Mouse (Mus musculus): ENCODE data around the gene Gm15140.
"Not testable (repeated sequence)": the region's sequence is repeated elsewhere in the genome, so short reads cannot be mapped to it uniquely, and the experiment has no call there.

The Gm15140 gene

DNA sequence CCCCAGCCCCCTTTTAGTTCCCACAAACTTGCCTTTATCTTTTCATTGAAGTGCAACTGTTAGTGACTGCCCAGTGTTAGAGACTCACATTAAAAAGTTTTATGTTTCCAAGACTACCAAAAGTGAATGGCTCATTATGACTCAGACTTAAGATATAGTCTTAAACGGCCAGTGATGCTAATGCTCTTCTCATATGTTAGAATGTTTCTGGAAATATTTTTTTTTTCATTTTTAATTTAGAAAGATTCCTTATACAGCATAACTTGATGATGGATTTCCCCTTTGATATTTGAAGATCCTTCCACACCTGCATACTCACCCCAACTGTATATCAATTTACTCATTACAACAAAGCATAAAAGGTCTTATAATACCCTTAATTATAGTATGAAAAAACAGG is at the start of gene Gm15140:
Gene Gm15140, minus strand, starts transcription at position 101 of the 400 bp plus-strand sequence.
- not testable (repeated sequence) for DNase-seq

Measured in kidney, adult 9 months (tissue).